Mouse (Mus musculus): ENCODE results near the gene Cpvl. TPM values are rescaled to one million over a fixed set of nuclear protein-coding genes. Genes with fewer than 3 reads are reported as not detected.

The Cpvl gene
- polyA plus RNA-seq, 1 experiment, result 0.26 TPM

DNA sequence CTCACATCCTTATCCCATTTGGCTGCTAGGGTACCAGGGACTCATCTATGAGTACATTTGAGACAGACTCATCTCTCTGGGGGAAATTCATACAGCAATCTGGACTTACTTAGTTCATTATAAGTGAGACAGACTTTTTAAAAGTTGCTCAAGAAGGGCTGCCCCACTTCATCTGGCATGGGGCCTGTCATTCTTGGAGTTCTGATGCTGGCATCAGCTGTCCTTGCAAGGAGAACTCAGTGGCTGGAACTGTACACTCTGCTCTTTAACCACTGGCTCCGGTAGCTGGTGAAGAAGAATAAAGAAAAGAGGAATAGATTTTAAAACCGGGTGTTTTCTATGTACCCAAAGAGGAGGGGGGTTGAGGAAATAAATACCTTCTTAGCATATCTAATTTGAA is 121.7 kb downstream of the Cpvl start:
- H3K4me3 ChIP-seq (replicated peaks; ENCODE audit: insufficient read depth, low read depth, low read length), result no peak overlapping the region
- 82% methylated on average over 2 of the region's 2 CpGs for WGBS
- no peak overlapping the region; the same call in 1 of the 2 replicates for H3K27ac ChIP-seq (ENCODE audit: insufficient read depth, low read length)
- TF ChIP-seq POLR2A (IDR thresholded peaks at IDR 0.05; ENCODE audit: borderline replicate concordance, insufficient read depth, low read length), result no peak
- TF ChIP-seq CTCF (IDR thresholded peaks at IDR 0.05; ENCODE audit: borderline replicate concordance, insufficient read depth, low read depth, low read length), result no peak
- H3K4me1 ChIP-seq (ENCODE audit: control insufficient read depth, insufficient read depth, low read length), result no peaks in the 10 kb centered on the region; the same call in 1 of the 2 replicates
- H3K27me3 ChIP-seq (ENCODE audit: control insufficient read depth, insufficient read depth, low read length), result no peaks in the 10 kb centered on the region
- no peak for DNase-seq

DNA sequence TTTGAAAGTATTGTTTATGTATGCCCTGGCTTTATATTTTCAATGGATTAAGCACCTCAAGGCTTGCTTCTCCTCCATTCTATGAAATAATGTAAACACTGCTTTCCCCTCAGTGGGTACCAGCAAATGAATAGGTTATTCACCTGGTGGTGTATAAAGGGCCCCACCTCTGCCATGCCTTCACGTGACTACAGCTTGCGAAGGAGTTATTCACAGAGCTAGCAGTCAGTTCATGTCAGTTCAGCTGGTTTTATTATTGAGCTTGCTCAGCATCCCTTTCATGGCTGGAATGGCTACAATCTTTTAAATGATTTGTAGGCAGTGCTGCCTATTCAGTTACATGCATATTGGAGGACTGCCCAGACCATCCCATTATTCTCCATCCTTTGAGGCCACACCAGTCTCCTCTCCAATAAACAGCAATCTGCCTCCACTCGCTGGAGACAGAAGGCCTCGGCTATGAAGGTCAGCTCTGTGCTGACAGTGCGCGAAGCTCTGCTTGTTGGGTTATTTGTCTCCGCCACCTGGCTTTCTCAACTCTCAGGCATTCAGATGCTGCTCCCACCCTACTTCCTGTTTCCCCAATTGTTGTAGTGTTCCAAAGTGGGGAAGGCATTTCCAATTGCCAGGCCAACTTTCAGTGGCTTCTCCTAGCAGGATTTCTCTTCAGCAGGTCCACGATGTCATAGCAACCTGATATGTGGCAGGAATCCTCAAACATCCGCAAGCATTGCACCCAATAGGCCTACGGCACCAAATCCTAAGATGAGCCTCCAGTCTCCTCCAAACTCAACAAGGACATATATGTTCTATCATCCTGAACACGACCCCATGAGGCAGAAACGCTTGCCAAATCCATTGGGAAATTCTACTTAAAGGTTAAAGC is 123.3 kb downstream of the Cpvl start:
- Histone ChIP-seq H3K27me3 (ENCODE audit: control insufficient read depth, insufficient read depth, low read length) (no peaks in the 10 kb centered on the region), H3K27ac (ENCODE audit: insufficient read depth, low read length) (peak overlapping the region; percentile 30; the same call in 1 of the 2 replicates), H3K4me1 (ENCODE audit: control insufficient read depth, insufficient read depth, low read length) (no peaks in the 10 kb centered on the region; the same call in 1 of the 2 replicates), H3K4me3 (replicated peaks; ENCODE audit: insufficient read depth, low read depth, low read length) (no peak overlapping the region)
- TF ChIP-seq POLR2A (IDR thresholded peaks at IDR 0.05; ENCODE audit: borderline replicate concordance, insufficient read depth, low read length), result no peak
- TF ChIP-seq CTCF (IDR thresholded peaks at IDR 0.05; ENCODE audit: borderline replicate concordance, insufficient read depth, low read depth, low read length), result no peak
- 70% methylated on average over 12 of the region's 12 CpGs for WGBS
- peak in 1 of 2 experiments; percentile 15 for DNase-seq

DNA sequence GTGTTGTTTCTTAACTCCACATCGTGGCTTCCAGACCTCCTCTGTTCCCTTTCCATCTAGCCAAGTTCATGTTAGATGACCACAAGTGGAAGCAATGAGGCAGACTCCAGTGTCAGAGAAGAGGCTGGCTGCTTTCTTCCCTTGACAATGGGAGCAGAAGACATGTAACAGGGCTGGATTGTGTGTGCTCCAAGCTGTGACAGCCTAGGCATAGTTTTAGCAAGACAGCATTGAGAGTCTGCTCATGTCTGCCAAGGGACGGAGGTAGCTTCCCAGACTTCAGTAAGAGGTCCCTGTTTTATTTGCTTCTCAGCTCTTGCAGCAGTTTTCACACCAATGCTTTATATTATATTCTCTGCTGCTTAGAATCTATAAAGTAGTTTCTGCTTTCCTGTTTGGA is 124.2 kb downstream of the Cpvl start:
- DNase-seq, result no peak
- no peaks in the 10 kb centered on the region; the same call in 1 of the 2 replicates for H3K4me1 ChIP-seq (ENCODE audit: control insufficient read depth, insufficient read depth, low read length)
- H3K4me3 ChIP-seq (replicated peaks; ENCODE audit: insufficient read depth, low read depth, low read length), result no peak overlapping the region
- WGBS, result 62% methylated on average over 2 of the region's 2 CpGs
- H3K27me3 ChIP-seq (ENCODE audit: control insufficient read depth, insufficient read depth, low read length), result no peaks in the 10 kb centered on the region
- TF ChIP-seq POLR2A (IDR thresholded peaks at IDR 0.05; ENCODE audit: borderline replicate concordance, insufficient read depth, low read length) (no peak), CTCF (IDR thresholded peaks at IDR 0.05; ENCODE audit: borderline replicate concordance, insufficient read depth, low read depth, low read length) (no peak)
- no peak overlapping the region for H3K27ac ChIP-seq (ENCODE audit: insufficient read depth, low read length)

DNA sequence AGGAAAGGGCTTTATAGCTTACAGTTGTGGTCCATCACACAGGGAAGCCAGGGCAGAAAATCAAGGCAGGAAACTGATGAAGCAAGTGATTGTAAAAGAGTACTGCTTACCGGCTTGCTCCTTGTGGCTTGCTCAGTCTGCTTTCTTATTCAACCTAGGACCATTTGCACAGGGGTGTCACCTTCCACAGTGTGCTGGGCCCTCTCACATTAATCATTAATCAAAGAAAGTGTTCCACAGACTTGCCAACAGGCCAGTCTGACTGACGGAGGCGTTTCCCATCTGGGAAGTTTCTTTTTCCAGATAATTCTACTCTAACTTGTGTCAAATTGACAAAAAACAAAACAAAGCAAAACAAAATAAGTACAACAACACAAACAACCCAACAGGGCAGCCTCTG is 124.9 kb downstream of the Cpvl start:
- WGBS, result 92% methylated on average over 3 of the region's 3 CpGs
- Histone ChIP-seq H3K27ac (ENCODE audit: insufficient read depth, low read length) (no peak overlapping the region), H3K4me1 (ENCODE audit: control insufficient read depth, insufficient read depth, low read length) (no peaks in the 10 kb centered on the region; the same call in 1 of the 2 replicates), H3K4me3 (replicated peaks; ENCODE audit: insufficient read depth, low read depth, low read length) (no peak overlapping the region), H3K27me3 (ENCODE audit: control insufficient read depth, insufficient read depth, low read length) (no peaks in the 10 kb centered on the region)
- TF ChIP-seq POLR2A (IDR thresholded peaks at IDR 0.05; ENCODE audit: borderline replicate concordance, insufficient read depth, low read length) (no peak), CTCF (IDR thresholded peaks at IDR 0.05; ENCODE audit: borderline replicate concordance, insufficient read depth, low read depth, low read length) (no peak)
- no peak for DNase-seq

DNA sequence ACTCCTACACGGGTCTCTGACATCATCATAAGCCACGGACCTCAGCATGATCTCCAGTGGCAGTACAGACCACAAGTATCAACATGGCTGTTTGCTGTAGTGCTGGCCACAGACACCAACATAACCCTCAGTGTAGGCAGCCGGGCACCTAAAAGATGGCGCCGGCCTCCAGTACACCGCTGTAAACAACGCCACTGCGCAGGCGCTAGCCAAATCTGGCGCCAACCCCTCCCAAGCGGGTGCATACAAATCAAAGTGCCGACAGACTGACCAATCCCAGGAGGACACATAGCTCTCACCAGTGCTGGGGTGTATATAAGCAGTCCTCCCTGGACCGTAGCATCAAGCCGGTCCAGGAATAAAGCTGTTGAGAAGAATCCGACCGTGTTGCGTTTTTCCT is 133.8 kb downstream of the Cpvl start:
- no peak overlapping the region for H3K4me3 ChIP-seq (replicated peaks; ENCODE audit: insufficient read depth, low read depth, low read length)
- H3K4me1 ChIP-seq (ENCODE audit: control insufficient read depth, insufficient read depth, low read length), result no peaks in the 10 kb centered on the region
- no peak for DNase-seq
- no peaks in the 10 kb centered on the region for H3K27me3 ChIP-seq (ENCODE audit: control insufficient read depth, insufficient read depth, low read length)
- H3K27ac ChIP-seq (ENCODE audit: insufficient read depth, low read length), result no peak overlapping the region
- no peak for TF ChIP-seq CTCF (IDR thresholded peaks at IDR 0.05; ENCODE audit: borderline replicate concordance, insufficient read depth, low read depth, low read length)
- no peak for TF ChIP-seq POLR2A (IDR thresholded peaks at IDR 0.05; ENCODE audit: borderline replicate concordance, insufficient read depth, low read length)
- 73% methylated on average over 17 of the region's 17 CpGs for WGBS

DNA sequence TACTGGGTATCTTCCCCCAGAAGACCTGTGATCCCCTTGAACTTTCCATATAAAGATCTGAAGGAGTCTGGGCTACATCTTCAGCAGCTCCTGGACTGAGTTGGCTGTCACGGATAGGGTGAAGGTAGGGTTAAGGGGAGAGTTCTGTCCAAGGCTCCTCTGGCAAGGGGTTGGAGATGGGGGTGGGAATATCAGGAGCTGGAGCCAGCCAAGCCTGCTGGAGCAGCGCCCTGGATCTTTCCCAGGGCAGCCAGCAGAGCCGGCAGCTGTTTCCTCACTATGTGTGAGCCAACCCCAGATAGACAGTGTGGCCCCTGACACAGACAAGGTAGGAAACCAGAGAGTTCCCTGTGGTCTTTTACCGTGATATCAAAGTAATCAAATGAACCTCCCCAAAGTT is 153.3 kb downstream of the Cpvl start:
- TF ChIP-seq CTCF (IDR thresholded peaks at IDR 0.05; ENCODE audit: borderline replicate concordance, insufficient read depth, low read depth, low read length) (no peak), POLR2A (IDR thresholded peaks at IDR 0.05; ENCODE audit: borderline replicate concordance, insufficient read depth, low read length) (no peak)
- H3K4me3 ChIP-seq (replicated peaks; ENCODE audit: insufficient read depth, low read depth, low read length), result no peak overlapping the region
- peak in 1 of 2 experiments; percentile 17 for DNase-seq
- no peaks in the 10 kb centered on the region for H3K4me1 ChIP-seq (ENCODE audit: control insufficient read depth, insufficient read depth, low read length)
- no peak overlapping the region for H3K27ac ChIP-seq (ENCODE audit: insufficient read depth, low read length)
- WGBS, result 21% methylated on average over 4 of the region's 4 CpGs
- H3K27me3 ChIP-seq (ENCODE audit: control insufficient read depth, insufficient read depth, low read length), result no peaks in the 10 kb centered on the region; the same call in 1 of the 2 replicates

Other genes starting within 250 kb of the Cpvl start
- 41.9 and 45.2 TPM in 2 replicates for gene Tril, start 157.8 kb downstream of the Cpvl start, polyA plus RNA-seq (2012; rRNA removed)
- gene Chn2, start 60.9 kb upstream of the Cpvl start, polyA plus RNA-seq (2012; rRNA removed), result 574 and 684 TPM in 2 replicates